Mouse (Mus musculus): Measurements from ENCODE around the gene Npnt.

Npnt gene

DNA sequence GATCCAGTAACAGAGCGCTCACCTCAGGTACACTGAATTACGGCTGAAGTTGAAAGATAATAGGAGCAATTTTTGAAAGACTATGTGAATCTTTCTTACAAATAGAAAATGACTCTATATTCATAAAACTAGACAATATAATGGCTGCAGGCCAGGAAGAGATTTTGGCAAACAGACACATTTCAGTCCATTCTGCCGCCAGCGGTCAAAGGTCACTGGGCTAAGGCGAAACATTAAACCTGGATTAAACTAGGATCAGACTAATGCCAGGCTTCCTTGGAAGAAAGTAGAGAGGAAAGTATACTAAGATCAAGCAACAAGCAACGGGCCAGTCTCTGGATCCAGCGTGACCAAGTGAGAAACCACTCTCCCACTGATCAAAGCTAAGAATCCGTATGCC lies 11.1 kb downstream of the Npnt start:
- no peak for DNase-seq (ENCODE audit: low spot score in 2 of 2)

DNA sequence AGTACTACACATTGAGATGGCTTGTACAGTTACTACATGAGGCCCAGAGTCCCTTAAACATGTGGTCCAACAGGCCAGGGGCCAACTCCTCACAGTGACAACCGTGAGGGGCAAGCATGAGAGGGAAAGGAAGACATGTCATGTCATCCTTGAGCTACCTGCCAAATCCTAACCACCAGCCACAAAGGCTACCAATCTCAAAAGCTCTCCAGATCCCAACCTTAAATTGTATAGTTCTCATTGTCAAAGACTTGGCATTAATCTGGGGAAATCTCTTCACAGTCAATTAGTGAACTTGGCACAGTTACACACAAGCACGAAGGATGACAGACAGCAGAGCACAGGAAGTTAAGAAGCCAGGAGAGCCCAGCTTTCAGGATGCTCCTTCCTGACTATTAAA lies 15.4 kb downstream of the Npnt start:
- DNase-seq (ENCODE audit: low spot score in 2 of 2) = no peak

DNA sequence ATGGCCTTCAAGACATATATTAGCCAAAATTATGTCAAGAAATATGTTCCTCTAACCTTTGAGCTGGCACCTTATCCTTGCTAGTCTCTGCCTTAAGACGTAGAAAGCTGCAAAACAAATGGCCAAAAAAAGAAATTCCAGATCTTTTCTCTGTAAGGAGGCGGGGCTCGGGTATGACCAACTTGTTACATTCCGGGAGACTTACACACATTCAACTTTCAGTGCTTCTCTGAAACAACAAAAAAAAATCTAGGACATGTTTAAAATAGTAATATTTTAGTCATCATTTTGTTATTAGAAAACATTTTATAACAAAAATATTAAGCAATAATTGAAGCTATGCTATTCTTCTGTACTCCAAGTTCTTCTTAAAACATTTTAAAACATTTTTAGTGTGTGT lies 18.6 kb downstream of the Npnt start:
- no peak for DNase-seq (ENCODE audit: low spot score in 2 of 2)

DNA sequence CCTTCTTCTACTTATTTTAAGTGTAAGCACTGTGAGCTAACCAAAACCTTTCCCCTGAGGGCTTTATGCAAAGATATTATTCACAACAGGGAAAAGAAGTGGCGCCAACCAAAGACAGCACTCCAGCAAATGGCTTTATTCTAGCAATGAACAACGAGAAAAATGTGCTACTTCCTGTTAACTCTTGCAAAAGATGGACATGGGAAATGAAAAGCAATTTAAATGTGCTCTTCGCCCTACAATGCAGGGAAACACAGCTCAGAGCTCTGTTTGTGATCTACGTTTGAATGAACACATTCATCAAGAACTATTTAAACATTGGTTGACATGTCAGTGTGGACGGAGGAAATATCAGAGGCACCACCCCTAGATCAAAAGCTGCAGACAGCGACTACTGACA lies 20.2 kb downstream of the Npnt start:
- no peak for DNase-seq (ENCODE audit: low spot score in 2 of 2)

DNA sequence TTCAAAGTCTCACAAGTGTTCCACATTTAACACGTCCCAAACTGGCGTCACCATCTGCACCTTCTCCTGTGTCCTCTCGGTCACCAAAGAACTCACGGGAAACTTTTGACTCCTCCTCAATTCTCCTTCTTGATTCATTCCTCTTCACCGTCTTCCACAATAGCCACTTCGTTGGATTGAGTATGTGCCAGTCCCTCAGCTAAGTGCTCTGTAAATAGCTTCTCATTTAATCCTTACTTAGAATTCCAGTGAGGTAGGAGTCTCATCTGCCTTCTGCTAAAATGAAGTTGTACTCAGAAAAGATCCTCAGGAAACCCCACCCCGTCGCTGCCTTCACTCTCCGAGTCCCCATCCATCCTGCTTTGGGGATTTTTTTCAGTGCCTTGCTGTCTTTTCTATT lies 21.9 kb downstream of the Npnt start:
- DNase-seq (ENCODE audit: low spot score in 2 of 2) = no peak

DNA sequence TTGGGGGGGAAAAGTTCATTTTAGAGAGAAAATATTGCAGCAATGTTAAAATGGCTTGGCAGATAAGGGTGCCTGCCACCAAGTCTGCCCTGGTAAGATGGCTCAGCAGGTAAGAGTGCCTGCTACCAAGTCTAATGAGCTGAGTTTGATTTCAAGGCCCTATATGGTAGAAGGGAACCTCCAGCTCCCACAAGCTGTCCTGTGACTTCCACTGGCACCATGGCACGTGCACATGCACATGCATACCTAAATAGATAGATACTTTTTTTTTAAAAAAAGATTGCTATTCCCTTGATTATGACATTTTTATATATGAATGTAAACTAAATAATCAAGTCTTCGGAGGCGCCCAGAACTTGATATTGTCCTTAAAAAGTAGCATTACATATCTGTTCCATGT lies 30.3 kb downstream of the Npnt start:
- DNase-seq (ENCODE audit: low spot score in 2 of 2) = no peak

DNA sequence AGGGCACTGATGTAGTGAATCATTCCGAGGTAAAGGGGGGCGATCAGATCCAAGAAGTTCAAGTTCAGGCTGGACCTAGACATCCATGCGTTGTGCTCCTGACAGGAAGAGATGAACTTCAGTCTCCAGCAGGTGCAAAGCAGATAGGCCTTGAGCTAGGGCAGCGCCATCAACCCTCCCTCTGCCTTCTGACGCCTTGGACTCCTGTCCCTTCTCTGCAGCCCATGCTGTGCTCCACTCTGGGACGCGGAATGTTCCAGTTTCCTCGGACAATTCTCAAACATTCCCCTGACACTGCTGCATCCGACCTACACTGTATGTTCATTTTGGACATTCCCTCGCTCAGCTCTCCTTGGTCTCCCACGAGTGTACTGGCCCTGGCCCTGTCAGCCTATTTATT lies 30.9 kb downstream of the Npnt start:
- DNase-seq (ENCODE audit: low spot score in 2 of 2) = no peak

DNA sequence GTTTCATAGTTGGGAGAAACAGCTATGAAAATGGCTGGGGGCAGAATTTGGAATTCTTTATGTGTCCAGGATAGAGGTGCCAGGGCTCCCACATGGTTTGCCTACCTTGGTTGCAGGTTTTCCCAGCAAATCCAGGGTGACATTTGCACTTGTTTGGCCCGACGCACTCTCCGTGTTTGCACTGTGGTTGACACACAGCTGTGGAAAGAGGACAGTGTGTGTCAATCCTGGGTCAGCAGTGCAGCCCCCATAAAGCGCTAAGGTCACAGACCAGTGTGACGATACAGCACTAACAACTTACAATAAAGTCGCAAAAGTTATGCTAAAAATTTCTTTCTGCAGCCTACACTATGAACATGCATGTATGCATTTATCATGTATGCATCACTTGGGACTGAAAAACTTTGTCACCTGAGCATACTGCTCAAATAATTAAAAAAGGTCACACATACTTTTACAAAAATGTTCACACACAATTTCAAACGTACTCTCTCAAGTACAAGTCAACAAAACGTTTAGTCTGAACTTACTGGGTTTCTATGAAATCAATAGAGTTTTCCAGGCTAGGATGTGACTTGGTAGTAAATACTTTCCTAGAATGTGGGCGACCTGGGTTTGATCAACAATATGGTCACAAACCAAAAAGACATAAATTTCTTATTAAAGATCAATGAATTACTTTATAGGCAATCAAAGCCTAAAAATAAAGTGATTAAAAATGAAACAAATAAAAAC lies 32.6 kb downstream of the Npnt start:
- DNase-seq (ENCODE audit: low spot score in 2 of 2) = no peak

DNA sequence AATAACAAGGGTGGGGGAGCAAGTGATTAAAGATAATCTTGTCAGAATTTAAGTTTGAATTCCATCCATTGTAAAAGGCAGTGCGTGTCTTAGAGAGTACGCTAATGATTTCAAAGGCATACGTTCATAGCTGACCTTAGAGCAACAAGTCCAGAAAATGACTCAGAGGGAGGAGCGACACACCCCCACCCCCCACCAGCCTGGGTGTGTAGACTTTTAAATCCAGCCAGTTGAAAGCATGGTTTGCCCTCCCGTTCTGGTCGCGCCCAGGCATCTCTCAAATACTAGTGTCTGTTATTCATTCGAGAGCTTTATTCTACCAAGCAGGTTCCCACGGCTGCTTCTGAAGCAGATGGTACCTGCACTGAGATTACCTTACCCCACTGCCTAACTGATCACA lies 34.4 kb downstream of the Npnt start:
- DNase-seq (ENCODE audit: low spot score in 2 of 2) = no peak

DNA sequence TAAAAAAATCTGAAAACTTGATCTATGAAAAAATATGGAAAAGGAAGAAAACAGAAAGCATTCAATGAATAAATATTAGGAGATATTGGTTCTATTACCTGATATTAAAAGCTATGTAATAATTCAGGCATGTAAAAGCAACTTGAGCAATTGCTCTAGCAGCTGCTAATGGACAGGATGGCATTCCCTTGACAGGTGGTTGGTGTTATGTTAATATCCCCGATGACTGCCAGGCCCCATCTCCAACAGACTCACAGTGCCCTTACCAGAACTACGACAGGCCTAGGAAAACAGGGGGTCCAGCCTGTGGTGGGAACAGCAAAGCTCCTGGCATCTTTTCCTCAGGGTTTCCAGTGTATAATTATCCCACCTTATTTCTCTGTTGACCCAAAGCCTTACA lies 37.7 kb downstream of the Npnt start:
- DNase-seq (ENCODE audit: low spot score in 2 of 2) = no peak

DNA sequence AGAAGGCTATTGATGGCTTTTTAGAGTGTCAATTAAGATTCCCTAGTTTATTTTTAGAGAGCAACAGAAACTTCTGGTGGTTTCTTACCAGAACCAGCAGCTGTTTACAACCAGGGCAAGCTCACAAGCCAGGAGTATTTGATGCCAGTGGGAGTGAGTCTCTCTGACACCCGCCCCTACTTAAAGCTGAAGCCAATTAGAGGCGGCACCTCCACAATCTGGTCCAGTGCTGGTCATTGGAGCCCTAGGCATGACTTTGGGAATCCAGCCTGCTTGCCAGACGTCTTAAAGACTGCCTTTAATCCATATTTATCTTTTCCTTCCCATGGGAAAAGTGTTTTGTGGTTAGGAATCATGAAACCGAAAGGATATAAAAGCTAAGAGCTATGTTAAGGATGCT lies 38.4 kb downstream of the Npnt start:
- peak; percentile 24 to 27 for DNase-seq (ENCODE audit: low spot score in 2 of 2)

DNA sequence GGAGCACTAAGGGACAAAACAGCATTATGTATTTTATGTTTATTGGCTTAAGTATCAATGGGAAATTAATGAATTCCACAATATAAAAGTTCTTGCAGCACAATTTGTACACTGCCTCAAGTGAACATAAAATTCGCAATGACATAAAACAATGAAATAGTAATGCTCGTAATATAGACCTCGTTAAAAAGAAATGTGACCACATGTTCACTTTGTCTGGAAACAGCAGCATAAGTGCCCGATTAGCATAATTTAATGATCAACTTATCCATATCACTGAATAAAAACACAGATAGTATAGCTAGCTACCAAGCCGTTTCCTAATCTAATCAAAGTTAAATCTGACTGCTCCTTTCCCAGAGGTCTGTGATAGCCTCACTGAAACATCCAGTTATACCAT lies 39.4 kb downstream of the Npnt start:
- DNase-seq (ENCODE audit: low spot score in 2 of 2) = no peak

DNA sequence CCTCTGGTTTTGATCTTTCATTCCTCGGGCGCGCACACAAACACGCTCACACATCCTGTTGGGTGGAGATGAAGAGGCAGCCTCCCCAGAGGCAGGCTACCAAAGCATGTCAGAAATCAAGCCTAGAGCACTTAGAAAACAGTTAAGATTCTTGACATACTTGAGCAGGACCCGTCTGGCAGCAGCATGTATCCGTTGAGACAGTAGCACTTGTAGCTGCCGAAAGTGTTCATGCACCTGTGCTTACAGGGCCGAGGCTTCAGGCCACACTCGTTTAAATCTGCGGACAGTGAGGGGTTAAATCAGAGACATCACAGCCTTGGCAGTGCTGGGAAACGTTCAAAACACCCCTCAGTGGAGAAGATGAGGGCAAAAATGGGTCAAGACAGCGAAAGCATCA lies 40.4 kb downstream of the Npnt start:
- DNase-seq (ENCODE audit: low spot score in 2 of 2) = no peak

DNA sequence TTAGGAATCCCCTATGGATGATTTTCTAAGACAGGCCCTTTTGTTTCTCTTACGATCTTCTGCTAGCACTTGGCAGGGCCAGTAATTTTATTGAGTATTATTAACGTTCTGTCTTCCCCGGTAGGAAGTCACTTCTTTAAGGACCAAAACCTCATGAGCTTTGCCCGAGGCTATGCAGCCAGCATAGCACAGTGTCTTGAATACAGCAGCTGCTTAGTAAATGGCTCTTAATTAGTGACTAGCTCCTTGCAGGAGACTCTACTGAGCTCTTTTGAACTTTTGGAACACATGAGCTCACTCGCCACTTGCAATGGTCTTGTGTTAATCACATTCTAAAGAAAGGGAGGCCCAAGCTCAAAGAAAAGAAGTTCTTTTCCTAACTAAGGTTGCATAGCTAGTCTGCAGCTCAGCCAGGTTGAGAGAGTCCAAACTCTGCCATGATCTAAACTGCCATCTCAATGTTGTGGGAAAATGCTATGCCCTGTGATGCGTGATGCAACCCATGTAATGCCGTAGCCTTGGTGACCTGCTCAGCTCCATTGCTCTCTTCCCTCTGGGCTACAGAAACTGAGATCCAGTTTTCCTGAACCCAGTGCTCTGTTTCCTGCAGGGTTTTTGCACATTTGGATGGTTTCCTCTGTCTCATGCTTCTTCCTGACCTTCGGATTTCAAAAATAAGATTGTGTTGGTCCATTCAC lies 42.4 kb downstream of the Npnt start:
- DNase-seq (ENCODE audit: low spot score in 2 of 2) = no peak

DNA sequence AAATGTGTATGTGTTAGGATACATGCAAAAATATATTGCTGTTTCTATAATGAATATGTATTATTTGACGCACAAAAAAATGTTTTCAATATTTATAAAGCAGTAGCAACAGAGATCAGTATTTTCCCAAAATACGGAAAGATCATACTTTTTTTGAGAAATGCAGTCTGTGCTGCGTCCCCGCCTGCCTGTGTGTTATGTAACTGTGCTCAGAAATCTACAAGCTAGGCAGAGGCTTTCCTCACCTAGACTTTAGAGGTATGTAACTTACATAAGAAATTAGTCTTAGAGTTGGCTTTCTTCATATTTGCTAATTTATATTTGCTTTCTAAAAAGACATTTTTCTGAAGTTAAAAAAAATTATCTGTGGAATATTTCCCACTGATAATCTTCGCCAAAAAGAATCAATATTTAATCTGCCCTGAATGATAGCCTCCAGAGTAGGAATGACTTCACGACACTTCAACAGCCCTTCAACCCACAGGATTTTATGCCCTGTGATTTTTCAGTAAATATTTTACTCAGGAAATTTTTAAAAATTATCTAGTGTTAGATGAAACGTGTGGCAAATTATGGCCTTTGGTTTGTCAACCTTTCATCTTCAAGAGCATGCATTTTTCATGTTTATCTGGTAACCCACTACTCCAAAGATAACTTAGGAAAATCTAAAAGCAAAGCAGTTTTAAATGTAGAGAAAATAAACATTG lies 44.7 kb downstream of the Npnt start:
- DNase-seq (ENCODE audit: low spot score in 2 of 2) = no peak

DNA sequence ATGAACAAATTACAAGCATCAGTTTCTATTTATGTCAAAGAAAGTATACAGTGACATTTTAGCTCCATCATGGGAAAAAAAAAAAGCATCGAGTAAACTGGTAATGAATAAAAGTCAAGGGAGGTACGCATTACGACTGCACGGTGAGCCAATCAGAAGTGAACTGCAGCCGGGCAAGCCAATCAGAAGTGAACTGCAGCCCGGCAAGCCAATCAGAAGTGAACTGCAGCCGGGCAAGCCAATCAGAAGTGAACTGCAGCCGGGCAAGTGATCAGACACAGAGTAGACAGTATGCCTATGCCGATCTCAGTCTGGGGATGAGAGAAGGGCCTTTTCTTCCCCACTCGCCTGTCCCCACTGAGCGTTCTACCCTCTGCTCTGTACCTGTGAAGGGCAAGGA lies 46.7 kb downstream of the Npnt start:
- no peak for DNase-seq (ENCODE audit: low spot score in 2 of 2)

DNA sequence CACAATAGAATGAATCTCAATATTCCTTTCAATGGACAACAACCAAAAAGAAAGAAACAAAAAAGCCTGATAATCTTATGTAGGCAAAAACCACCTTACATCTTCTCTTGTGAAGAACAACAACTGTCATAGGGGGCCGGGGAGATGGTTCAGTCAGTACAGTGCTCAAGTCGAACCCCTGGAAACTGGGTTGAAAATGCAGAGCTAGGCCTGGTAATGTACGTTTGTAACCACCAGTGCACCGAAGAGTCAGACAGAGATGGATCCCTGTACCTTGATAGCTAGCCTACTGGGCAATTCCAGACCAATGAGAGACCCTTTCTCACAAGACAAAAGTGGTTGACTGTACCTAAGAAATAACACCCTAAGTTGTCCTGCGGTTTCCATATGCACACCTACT lies 47.2 kb downstream of the Npnt start:
- DNase-seq (ENCODE audit: low spot score in 2 of 2) = no peak

DNA sequence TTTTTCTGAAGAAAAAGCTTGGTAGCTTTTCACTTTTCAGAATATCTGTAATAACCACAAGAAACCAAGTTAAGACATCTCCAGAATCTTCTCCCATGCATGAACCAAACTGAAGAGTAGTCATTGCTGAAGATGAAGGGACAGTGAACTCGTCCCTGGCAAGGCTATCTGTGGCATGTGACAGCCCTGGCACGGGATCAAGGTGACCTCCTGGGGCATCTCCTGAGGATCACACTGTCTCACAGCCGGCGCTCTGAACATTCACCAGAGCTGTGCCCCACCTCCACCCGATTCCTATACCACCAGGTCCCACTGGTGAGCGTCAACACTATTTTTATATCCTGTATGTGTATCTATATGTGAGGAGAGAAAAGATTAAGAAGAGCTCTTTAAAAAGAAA lies 47.9 kb downstream of the Npnt start:
- no peak for DNase-seq (ENCODE audit: low spot score in 2 of 2)

DNA sequence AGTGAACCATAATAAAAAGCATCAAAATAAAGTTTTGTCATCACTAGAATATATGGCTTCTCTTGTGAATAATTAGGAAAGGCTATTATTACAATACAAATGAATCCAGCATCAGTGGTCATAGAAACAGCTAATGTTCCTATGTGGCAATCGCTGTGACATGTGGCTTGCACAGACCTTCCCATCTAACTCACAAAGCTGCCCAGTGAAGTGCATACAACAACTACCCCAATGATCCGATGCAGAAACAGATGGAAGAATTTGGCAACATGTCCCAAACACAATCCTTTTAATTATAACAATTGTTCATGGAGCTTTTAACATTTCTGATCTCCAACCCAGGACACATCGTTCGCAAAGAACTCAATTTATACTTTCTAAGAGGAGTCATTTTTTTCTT lies 52.2 kb downstream of the Npnt start:
- no peak for DNase-seq (ENCODE audit: low spot score in 2 of 2)

DNA sequence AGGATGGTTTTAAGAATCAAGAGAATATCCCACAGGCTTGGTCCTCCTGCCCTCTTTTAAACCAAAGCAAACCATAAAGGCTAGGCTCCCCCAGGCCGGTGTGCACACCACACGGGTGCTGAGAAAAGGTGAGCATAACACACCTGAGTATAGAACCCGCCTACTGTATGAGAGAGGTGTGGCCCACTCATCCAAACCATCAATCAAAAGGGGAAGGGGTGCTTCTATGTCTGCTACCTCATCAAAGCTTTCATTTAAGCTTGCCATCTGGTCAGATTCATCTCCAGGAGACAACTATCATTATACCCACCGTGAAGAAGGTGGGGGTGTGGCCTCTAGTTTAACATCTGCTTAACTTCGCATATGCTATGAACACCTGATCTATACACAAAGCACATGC lies 52.7 kb downstream of the Npnt start:
- DNase-seq (ENCODE audit: low spot score in 2 of 2) = no peak

DNA sequence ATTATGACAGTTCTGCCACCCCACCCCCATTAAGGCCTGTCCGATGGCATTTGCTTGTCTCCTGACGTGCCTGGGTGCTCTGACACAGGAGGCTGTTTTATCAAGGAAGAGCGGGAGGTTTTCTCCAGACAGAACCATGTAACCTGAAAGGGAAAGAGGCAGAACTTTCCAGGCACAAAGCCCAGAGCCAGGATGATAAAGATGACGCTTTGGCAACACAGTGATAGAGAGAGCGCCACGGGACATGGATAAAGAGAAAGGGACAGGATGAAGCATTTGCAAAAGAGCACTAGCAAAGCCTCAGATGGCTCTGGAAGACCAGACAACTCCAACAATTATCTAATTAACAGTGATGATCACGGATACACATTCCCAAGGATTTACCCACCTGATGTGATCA lies 56.0 kb downstream of the Npnt start:
- no peak for DNase-seq (ENCODE audit: low spot score in 2 of 2)

DNA sequence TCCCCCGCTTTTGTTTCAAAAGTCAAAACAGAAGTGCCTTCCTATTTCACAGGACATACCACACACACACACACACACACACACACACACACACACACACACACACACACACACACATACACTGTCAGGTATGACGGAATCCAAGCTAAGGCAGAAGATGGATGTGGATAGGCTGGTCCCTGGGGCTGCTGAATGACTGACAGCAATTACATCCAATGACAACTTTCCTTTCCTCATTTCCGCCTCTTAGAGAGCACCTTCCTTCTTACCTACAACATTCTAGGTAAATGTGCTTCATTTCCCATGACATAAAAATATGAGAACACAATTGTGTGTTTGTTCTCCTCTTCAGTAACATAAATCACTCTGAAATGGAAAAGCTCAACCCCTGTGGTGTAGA lies 56.4 kb downstream of the Npnt start:
- no peak for DNase-seq (ENCODE audit: low spot score in 2 of 2)

DNA sequence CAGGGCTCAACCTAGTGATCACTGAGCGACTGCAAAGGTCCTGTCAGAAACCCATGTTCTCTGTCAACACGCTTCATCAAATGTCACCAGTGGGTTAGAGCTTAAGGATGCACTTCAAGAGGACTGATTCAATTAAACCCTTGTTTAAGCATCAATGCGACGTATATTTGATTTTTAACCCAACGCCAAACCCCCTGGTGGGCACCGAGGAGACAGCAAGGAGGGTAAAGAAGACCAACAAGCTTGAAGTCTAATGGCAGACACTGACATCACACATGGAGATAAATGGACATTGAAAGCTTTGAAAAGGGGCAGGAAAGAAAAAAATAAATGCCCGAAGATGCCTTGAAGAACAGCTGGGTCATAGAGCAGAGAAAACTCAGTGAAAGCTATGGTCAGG lies 57.0 kb downstream of the Npnt start:
- no peak for DNase-seq (ENCODE audit: low spot score in 2 of 2)
